Mouse (Mus musculus) inflammation-experienced regulatory T-cells, adult 16 weeks (primary cell): ENCODE data around the gene Gtf3c1. TPM values are rescaled to one million over a fixed set of nuclear protein-coding genes. Genes with fewer than 3 reads are reported as not detected.

Experiments
- polyA plus RNA-seq: library from polyadenylated mRNA; unstranded; fragments of 100-300 nt; shearing (Covaris generic); gene quantifications from one replicate; pipeline ENCODE4 v1.2.1, GENCODE M21; 2017

Gtf3c1 gene
- 67.5 TPM for polyA plus RNA-seq

DNA sequence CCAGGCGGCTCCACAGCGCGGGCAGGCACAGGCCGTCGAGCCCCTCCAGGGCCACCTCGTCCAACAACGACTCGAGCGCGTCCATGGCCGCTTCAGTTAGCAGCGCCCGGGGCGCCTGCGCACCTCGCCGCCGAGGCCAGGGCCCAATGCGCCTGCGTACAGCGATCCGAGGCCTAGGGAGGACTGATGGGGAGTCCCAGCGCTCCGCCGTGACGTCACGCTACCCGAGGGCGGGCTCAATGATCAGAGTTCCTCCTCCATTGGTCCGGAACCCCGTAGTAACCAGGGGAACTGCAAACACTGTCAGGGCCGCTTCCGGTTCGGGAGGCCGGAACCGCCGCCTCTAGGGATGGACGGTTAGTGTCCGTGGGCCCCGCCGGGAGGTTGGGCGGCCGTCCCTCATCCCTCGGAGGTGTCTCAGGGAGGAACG is at the start of gene Gtf3c1, which contains the start of gene D430042O09Rik:
Gene Gtf3c1, minus strand, starts transcription at position 188 of the 430 bp plus-strand sequence.
Gene D430042O09Rik, plus strand, starts transcription at position 296 of the 430 bp plus-strand sequence.

DNA sequence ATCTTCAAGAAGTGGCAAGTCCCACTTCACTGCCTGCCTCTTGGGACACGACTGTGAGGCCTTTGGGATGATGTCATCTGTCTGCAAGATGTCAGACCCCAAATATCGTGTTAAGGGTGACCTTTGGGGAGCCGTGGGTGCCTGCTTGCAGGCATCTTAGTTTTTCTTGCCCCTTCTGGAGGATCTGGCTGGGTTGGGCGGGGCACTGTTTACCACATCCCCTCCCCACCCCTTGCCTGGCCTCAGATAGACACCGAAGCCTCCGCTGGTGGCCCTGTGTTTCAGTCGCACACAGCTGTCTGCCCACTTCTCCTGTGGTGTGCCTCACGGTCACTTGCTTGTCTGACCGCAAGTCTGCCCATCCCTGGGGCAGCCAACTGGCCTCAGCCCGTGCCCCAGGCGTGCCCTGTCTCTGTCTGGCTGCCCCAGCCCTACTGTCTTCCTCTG is 104.4 kb downstream of the Gtf3c1 start, which contains the start of gene Il21r:
Gene Il21r, plus strand, starts transcription at position 245 of the 447 bp plus-strand sequence.

Other genes starting within 250 kb of the Gtf3c1 start
- 128 TPM for gene Nsmce1, start 216.2 kb downstream of the Gtf3c1 start, polyA plus RNA-seq
- gene Il4ra, start 155.7 kb downstream of the Gtf3c1 start, polyA plus RNA-seq: 242 TPM
- gene Il21r, start 104.4 kb downstream of the Gtf3c1 start, polyA plus RNA-seq: 413 TPM
- 10.9 TPM for gene D430042O09Rik, start 108 bp upstream of the Gtf3c1 start, polyA plus RNA-seq